Mouse (Mus musculus): Measurements from ENCODE around the gene Palm2.

The Palm2 gene

DNA sequence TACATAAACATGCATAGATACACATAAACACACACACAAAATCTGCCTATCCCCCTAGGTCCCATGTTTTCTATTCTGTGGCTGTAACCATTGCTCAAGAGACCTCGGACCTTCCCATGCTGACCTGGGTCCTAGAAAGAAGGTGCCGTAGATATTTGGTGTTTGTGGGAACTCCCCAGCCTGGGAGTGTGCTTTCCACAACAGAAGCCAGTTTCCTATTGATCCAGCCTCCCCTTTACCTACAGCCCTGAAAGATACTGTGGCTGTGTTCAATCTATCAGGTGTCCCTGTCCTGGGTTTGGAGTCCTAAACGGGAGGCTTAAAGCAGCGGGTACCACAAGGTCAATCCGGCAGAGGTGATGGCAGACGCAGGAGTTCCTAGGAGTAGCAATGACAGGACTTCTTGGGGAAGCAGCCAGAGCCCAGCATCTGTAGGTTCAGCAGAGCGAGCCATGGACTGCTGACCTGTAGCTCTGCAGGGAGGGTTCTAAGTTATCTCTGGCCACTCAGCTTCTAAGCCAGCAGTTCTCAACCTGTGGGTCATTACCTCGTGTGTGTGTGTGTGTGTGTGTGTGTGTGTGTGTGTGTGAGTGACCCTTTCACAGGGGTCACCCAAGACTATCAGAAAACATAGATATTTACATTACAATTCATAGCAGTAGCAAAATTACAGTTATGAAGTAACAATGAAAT lies 79.3 kb downstream of the Palm2 start:
- DNase-seq (ENCODE audit: low spot score in 2 of 2): no peak

DNA sequence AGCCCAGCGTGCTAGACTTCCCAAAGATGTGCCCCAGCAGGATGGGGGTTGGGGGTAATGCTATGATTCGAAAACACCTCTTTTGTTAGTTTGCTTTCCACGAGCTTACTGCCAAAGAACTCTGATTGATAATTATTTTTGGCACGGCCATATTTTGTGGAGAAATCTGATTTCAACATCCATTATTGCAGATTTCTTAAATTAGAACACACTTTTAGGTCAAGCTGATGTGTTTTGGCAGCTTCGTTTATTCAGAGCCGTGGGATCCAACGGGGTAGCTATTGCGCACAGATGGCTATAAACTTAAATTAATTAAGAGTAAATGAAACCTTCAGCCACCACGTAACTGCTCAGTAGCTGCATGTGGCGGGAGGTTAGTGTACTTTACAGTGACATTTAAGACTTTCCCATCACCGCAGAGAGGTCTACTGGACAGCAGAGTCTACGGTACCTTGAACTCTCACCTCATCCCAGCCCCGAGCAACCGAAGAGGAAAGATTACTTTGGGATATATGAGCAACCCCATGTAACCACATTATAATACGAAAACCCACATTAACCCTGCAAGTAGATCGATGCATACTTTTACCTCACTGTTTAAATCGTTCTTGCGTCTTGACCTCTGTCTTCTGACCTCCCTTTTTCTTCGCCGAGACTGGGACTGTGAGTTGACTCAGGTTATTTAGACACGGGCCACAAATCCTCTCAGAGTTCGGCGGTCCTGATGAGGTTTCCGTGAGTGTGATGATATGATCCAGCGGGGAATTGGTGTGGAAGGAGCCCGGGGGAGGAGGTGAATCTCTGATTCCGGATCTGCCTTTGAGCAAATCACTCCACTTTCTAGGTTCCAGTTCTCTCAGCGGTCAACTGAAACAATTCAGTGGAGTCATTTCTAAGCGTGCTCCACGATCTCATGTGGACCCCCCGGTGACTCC lies 80.2 kb downstream of the Palm2 start:
- DNase-seq (ENCODE audit: low spot score in 2 of 2): no peak

GRCm38 (mm10) chr4:57515356-57515755 lies 81.3 kb downstream of the Palm2 start:
- DNase-seq (ENCODE audit: low spot score in 2 of 2): no peak

GRCm38 (mm10) chr4:57523456-57523855 lies 89.4 kb downstream of the Palm2 start:
- DNase-seq (ENCODE audit: low spot score in 2 of 2): no peak

DNA sequence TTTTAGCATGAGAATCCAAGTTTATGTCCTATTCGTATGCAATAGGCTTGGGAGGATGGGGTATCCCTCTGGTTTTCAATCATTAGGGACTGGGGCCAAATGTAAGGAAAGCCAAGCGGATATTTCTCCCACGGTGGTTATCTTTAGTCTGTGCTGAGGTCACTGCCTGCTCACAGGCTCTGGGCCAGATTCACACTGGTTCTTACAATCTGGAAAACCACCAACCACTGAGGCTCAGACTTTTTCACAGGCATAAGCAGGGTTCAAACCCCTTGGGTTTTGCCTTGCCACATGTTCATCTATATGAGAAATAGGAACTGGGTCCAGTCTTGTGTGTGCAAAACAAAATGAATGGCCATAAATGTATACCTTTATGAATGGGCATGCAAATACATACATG lies 90.4 kb downstream of the Palm2 start:
- no peak for DNase-seq (ENCODE audit: low spot score in 2 of 2)

DNA sequence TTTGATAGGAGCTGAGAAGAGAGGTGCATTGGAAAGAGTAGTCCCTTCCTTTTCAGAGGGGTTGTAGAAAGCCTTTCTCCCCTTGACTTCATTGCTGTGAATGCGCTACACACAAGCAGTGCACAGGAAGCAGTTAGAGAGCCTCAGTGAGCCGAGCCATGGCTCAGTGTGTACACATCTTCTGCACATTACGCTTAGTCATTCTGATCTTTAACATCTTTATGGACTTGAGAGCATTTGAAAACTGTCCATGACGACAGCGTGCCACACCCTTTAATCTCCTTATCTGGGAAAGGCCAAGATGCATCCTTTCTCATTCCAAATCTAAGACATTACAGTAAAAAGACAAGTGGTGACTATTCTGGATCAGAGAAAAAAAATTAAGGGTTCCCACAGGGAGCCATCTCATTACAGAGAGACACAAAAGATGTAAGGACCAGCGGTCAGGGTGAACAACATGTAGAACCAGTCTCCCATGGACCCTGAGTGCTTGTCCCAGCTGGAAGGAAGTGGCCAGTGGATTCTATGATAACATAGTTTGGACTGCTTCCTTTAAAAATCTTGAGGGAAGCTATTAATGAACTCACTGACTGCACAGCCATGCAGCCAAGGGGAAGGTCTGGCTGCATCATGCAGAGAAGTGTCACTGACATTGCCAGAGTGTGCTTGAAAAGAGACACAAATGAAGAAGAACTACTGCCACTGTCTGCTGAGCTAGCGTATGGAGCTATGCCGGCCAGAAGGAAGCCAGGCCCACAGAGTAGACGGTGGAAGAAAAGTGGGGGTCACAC lies 91.4 kb downstream of the Palm2 start:
- DNase-seq (ENCODE audit: low spot score in 2 of 2): no peak

DNA sequence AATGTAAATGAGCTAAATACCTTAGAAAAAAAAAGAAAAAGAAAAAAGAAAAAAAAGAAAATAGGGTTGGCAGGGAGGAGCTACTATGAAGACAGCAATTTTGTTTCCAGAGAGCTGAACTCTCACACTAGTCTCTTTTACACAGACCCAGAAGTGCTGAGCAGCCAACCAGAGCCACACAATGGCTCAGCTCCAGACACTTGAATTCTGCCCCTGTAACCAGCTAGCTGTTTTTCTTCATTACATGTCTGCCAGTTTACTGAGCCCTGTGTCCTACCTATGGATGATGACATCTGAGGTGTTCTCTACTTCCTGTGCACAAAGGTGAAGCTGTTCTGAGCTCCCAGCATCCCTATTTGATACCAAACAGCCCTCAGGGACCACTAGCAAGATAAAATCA lies 94.2 kb downstream of the Palm2 start:
- DNase-seq (ENCODE audit: low spot score in 2 of 2): no peak

DNA sequence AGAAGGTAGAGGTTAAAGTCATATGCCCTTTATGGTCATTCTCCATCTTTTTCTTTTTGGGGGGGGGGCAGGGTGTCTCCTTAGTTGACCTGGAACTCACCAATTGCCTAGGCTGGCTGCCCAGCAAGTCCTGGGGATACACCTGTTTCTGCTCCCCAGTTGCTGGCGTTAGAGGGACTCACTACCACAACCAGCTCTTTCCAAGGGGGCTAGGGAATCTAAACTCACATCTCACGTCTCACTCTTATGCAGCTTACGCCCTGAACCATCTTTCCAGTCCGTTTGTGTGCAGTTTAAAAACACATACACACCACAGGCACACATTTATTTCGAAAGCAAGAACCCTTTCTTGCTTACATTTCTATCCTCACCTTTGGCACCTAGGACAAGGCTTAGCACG lies 99.6 kb downstream of the Palm2 start:
- DNase-seq (ENCODE audit: low spot score in 2 of 2): no peak

DNA sequence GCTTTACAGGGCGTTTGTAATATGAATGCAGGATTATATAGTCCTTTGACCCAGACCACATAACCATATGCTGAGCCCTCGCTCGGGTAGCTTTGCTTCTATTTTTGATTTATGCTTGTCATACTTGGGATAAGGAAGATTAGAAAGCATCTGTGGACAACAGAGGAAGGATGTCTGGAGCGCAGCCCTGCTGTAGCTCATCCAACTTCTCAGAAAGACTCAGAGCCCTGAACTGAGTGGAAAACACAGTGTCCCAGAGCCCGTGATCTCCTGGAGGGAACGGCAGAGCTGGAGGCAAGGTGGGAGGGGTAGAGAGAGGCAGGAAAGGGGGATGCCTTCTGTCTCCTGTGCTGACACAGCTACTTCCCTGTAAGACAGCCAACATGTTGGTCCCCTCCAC lies 100.2 kb downstream of the Palm2 start:
- DNase-seq (ENCODE audit: low spot score in 2 of 2): no peak

- no peak for DNase-seq (ENCODE audit: low spot score in 2 of 2)
Measured at GRCm38 (mm10) chr4:57535087-57535486, 101.0 kb downstream of the Palm2 start.

GRCm38 (mm10) chr4:57538029-57538688 lies 104.1 kb downstream of the Palm2 start:
- no peak for DNase-seq (ENCODE audit: low spot score in 2 of 2)

- peak; percentile 5 to 17 for DNase-seq (ENCODE audit: low spot score in 2 of 2)
Measured at GRCm38 (mm10) chr4:57543692-57544256, 109.7 kb downstream of the Palm2 start.

DNA sequence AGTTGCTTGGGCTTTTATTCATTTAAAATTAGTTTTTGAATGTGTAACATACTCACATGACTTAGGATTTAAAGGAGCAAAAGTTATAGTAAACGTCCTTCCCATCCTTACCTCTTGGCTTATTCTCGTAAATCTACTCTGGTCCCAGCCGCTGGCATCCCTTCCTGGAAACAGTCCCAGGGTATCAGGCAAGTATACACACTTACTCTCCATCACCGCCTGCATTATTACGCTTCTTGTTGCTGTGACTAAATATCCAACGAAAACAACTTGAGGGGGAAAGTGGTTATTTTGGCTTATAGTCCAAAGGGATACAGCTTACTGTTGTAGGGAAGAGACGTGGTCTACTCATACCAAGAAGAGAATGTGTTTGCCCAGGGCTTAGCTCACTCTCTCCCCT lies 113.7 kb downstream of the Palm2 start:
- DNase-seq (ENCODE audit: low spot score in 2 of 2): no peak

GRCm38 (mm10) chr4:57550216-57550615 lies 116.2 kb downstream of the Palm2 start:
- DNase-seq (ENCODE audit: low spot score in 2 of 2): no peak

GRCm38 (mm10) chr4:57557102-57557501 lies 123.1 kb downstream of the Palm2 start:
- no peak for DNase-seq (ENCODE audit: low spot score in 2 of 2)

- no peak for DNase-seq (ENCODE audit: low spot score in 2 of 2)
Measured at GRCm38 (mm10) chr4:57559438-57559837, 125.4 kb downstream of the Palm2 start.

- DNase-seq (ENCODE audit: low spot score in 2 of 2): no peak
Measured at GRCm38 (mm10) chr4:57560010-57560409, 126.0 kb downstream of the Palm2 start.

- DNase-seq (ENCODE audit: low spot score in 2 of 2): peak; percentile 62 to 84
Measured at GRCm38 (mm10) chr4:57561055-57561454, 127.0 kb downstream of the Palm2 start.

DNA sequence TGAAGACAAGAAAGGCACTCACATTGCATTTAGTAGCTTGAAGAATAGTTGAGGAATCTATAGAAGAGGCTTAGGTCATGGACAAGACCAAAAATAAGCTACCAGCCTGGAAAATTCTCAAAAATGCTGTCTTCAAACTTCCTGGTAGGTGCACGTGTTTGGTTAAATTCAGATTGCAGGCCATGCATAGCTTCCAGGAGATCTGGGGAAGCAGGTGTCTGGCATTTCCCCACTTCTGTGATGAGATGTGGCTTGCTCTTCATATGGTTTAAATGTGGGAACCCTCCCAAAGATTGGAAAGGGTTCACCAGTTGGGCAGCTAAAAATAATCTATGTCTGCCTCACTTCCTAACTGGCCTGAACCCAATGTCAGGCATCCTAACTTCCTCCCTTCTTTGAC lies 131.2 kb downstream of the Palm2 start:
- DNase-seq (ENCODE audit: low spot score in 2 of 2): no peak

- DNase-seq (ENCODE audit: low spot score in 2 of 2): no peak
Measured at GRCm38 (mm10) chr4:57565811-57566210, 131.8 kb downstream of the Palm2 start.

DNA sequence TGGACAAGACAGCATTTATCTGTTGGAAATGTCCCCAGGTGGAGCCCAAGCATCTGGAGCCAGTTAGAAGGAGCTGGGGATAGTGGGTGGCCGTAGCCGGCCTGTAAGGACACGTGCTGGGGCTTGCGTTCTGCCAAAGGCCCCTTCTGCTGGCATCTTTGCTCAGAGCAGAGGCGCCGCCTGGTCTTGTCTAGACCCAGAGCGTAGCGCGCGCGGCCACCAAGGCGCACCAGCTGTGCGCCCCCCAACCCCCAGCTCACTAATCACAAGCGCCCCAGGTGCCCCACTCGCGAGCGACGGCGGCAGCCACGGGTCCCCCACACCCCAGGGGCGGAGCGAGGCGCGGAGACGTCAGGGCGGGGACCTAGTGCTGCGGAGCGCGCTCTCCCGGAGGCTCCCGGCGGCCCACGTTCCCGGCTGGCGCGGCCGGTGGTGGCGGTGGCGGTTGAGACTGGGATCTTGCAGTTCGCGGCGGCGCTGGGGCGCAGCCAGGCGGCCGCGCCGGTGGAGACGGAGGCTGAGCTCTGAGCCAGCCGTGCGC lies 133.7 kb downstream of the Palm2 start, which contains the start of gene Pakap:
Gene Pakap (plus strand): TSS at position 514 of the 541 bp plus-strand sequence.
- peak; percentile 71 to 74 for DNase-seq (ENCODE audit: low spot score in 2 of 2)

Data from frontal cortex, postnatal 36 days (tissue).